23 mouse cellular contexts compared by ENCODE assay signal in genomic region chr14:14042336-14042735, GRCm38 (mm10).
DNase-seq lines count a peak whose midpoint lies in the region; ATAC-seq and TF ChIP-seq lines count a peak whose summit lies in the region.
"Had no signal": no experiment of that assay in that cellular context is flagged by ENCODE, and none has a peak within 500 bp of the region (broad histone marks: within the 10 kb centered on the region; RNA-seq: fewer than 3 reads in every experiment).

No protein-coding gene starts in this region.

- no peak overlapping the region for H3K27ac ChIP-seq in intestine, embryonic 15.5 days
- no peak overlapping the region for H3K27ac ChIP-seq in intestine, postnatal 0 days (ENCODE audit: low read depth, low read length)
- no peak overlapping the region for H3K27ac ChIP-seq in forebrain, embryonic 11.5 days (ENCODE audit: low read depth, low read length)
- H3K27ac ChIP-seq: embryonic facial prominence, embryonic 10.5 days; hindbrain, postnatal 0 days; kidney, embryonic 15.5 days; limb, embryonic 12.5 days; liver, embryonic 14.5 days; midbrain, embryonic 10.5 days had no signal

- H3K9ac ChIP-seq in intestine, embryonic 15.5 days, result no peak overlapping the region
- H3K9ac ChIP-seq in intestine, postnatal 0 days (ENCODE audit: low read depth, low read length), result no peak overlapping the region
- no peak overlapping the region for H3K9ac ChIP-seq in forebrain, embryonic 11.5 days (ENCODE audit: low read length)
- H3K9ac ChIP-seq: kidney, embryonic 15.5 days; limb, embryonic 12.5 days; liver, embryonic 14.5 days had no signal

- peak; percentile 85 for DNase-seq in CD4-positive, CD25-positive, alpha-beta regulatory T cell, adult 2 months (ENCODE audit: low read depth, low spot score)
- peak; percentile 72 for DNase-seq in induced T-regulatory cell, adult 2 months (ENCODE audit: low read depth)
- peak; percentile 30 for DNase-seq in thymus, postnatal 14 days
- no peak for DNase-seq in adrenal gland, postnatal 10 days
- no peak for DNase-seq in forebrain, embryonic 11.5 days (ENCODE audit: low spot score)
- no peak for DNase-seq in heart, adult 9 months (ENCODE audit: low spot score in 2 of 2)
- DNase-seq: adrenal gland, postnatal 14 days; cerebellum, postnatal 14 days; gastrocnemius, postnatal 14 days; lung, postnatal 10 days; right cerebral cortex, postnatal 14 days had no signal

- H3K9me3 ChIP-seq in intestine, embryonic 15.5 days, result no peaks in the 10 kb centered on the region
- no peaks in the 10 kb centered on the region for H3K9me3 ChIP-seq in intestine, postnatal 0 days (ENCODE audit: control insufficient read depth)
- H3K9me3 ChIP-seq in forebrain, embryonic 11.5 days (ENCODE audit: control insufficient read depth, low read length), result no peaks in the 10 kb centered on the region
- H3K9me3 ChIP-seq: G1E; kidney, embryonic 15.5 days; limb, embryonic 12.5 days had no signal

- no peak overlapping the region for H3K4me3 ChIP-seq in intestine, embryonic 15.5 days (replicated peaks)
- H3K4me3 ChIP-seq in intestine, postnatal 0 days (ENCODE audit: low read depth, low read length), result no peak overlapping the region
- no peak overlapping the region for H3K4me3 ChIP-seq in forebrain, embryonic 11.5 days (ENCODE audit: low read depth, low read length)
- H3K4me3 ChIP-seq: embryonic facial prominence, embryonic 10.5 days; erythroblast, embryonic 14.5 days; kidney, embryonic 15.5 days; limb, embryonic 12.5 days; midbrain, embryonic 10.5 days had no signal

- no peaks in the 10 kb centered on the region for H3K27me3 ChIP-seq in intestine, embryonic 15.5 days (replicated peaks)
- no peaks in the 10 kb centered on the region for H3K27me3 ChIP-seq in intestine, postnatal 0 days (replicated peaks; ENCODE audit: control insufficient read depth, insufficient read depth, low read length)
- H3K27me3 ChIP-seq in forebrain, embryonic 11.5 days (ENCODE audit: control insufficient read depth, insufficient read depth, low read length), result no peaks in the 10 kb centered on the region
- H3K27me3 ChIP-seq: kidney, embryonic 15.5 days; limb, embryonic 12.5 days had no signal

- 54% methylated on average over 4 of the region's 4 CpGs for WGBS in intestine, embryonic 15.5 days
- 40% methylated on average over 4 of the region's 4 CpGs for WGBS in intestine, postnatal 0 days
- WGBS in forebrain, embryonic 11.5 days, result 87% methylated on average over 4 of the region's 4 CpGs

- H3K4me1 ChIP-seq in intestine, embryonic 15.5 days (replicated peaks), result no peaks in the 10 kb centered on the region
- no peaks in the 10 kb centered on the region for H3K4me1 ChIP-seq in intestine, postnatal 0 days (replicated peaks; ENCODE audit: control insufficient read depth, insufficient read depth, low read length)
- no peaks in the 10 kb centered on the region for H3K4me1 ChIP-seq in forebrain, embryonic 11.5 days (replicated peaks; ENCODE audit: control insufficient read depth, insufficient read depth, low read length)
- H3K4me1 ChIP-seq: embryonic facial prominence, embryonic 10.5 days; kidney, embryonic 15.5 days; limb, embryonic 12.5 days; midbrain, embryonic 10.5 days had no signal

- peaks cover 10% of the 10 kb centered on the region for H3K36me3 ChIP-seq in intestine, embryonic 15.5 days
- H3K36me3 ChIP-seq in intestine, postnatal 0 days (ENCODE audit: control insufficient read depth, insufficient read depth), result peaks cover 43% of the 10 kb centered on the region
- peaks cover 5% of the 10 kb centered on the region; the same call in 1 of the 2 replicates for H3K36me3 ChIP-seq in forebrain, embryonic 11.5 days (ENCODE audit: control insufficient read depth, insufficient read depth, low read length)

- TF ChIP-seq CTCF in intestine, postnatal 0 days (IDR thresholded peaks at IDR 0.05; ENCODE audit: low read depth), result no peak

- H3K4me2 ChIP-seq in intestine, embryonic 15.5 days (replicated peaks), result no peak overlapping the region
- H3K4me2 ChIP-seq in intestine, postnatal 0 days (replicated peaks; ENCODE audit: low read depth), result no peak overlapping the region
- H3K4me2 ChIP-seq in forebrain, embryonic 11.5 days (ENCODE audit: low read depth, low read length, severe bottlenecking), result no peak overlapping the region
- H3K4me2 ChIP-seq: heart, embryonic 11.5 days; kidney, embryonic 15.5 days; limb, embryonic 12.5 days had no signal

- 0 out of 2 replicates have a peak, but pooled peaks have one; percentile 56 for ATAC-seq in intestine, embryonic 15.5 days
- no peak for ATAC-seq in intestine, postnatal 0 days
- no peak for ATAC-seq in forebrain, embryonic 11.5 days (replicated peaks; ENCODE audit: low FRiP score)
- ATAC-seq: forebrain, embryonic 16.5 days; hindbrain, postnatal 0 days had no signal

Comparison
In these comparisons a context has a peak if more than half of its experiments do, and no peak if none do; other contexts are left out.
1. DNase-seq: peak in CD4-positive, CD25-positive, alpha-beta regulatory T cell, adult 2 months (single experiment), induced T-regulatory cell, adult 2 months (single experiment) and thymus, postnatal 14 days (single experiment); none in adrenal gland, postnatal 10 days (single experiment), forebrain, embryonic 11.5 days (single experiment) and heart, adult 9 months (0 of 2).